Mouse (Mus musculus) liver, adult 10 weeks (tissue): Measurements from ENCODE around the gene Polh. TPM values are rescaled to one million over a fixed set of nuclear protein-coding genes. Genes with fewer than 3 reads are reported as not detected.

Source experiments
- polyA plus RNA-seq: library from polyadenylated mRNA; stranded (reverse); fragments of 350-450 nt; fragmentation: Illumina TruSeq; extraction: RNeasy Lipid Tissue Mini Kit (QIAGEN cat#74804); gene quantifications from one replicate; pipeline ENCODE4 v1.2.3, GENCODE M21; 2014; ENCODE audit warnings: low read depth, low replicate concordance

Polh gene
- polyA plus RNA-seq, result 3.5 TPM

GRCm38 (mm10) chr17:46202421-46203071 lies at the start of gene Polh, which contains the start of gene Xpo5:
Gene Polh (minus strand): TSS chr17:46202645.
Gene Xpo5 (plus strand): TSS chr17:46202782.

DNA sequence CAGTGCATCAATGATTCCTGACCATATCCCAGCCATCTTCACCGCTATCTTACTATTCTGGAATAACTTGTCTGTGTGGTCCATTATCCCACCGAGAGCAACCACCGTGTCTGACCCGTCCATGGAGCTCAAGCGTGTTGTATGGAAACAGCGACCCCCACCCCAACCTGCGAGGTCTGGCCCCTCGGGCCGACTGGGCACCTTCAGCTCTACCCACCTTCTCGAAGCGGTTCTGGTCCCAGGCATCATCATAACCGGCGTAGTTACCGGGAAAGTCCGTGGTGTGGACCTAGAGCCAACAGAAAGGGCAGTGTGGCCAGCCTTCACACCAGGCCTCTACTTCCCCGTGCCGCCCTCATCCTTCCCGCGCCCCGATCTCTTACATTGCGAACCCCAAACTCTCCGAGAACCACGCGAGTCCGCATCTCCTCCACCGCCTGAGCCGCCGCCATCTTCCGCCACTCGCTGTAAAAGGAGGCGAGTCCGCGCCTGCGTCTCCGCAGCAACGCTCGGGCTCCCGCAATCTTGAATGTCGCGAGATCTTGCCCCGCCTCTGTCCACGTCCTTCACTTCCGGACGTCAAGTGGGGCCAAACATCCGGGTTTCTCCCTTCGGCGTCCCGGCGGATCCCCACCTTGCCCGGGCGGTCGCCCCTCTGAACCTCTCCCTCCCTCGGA lies 45.2 kb upstream of the Polh start, which contains the start of the genes Polr1c and Yipf3:
Polr1c (minus strand) TSS at position 543 of the 677 bp plus-strand sequence.
Yipf3 (plus strand) TSS at position 569 of the 677 bp plus-strand sequence.

GRCm38 (mm10) chr17:46160686-46161085 lies 41.8 kb downstream of the Polh start, which contains the start of gene Gtpbp2:
Gene Gtpbp2 (plus strand): TSS chr17:46161032.

DNA sequence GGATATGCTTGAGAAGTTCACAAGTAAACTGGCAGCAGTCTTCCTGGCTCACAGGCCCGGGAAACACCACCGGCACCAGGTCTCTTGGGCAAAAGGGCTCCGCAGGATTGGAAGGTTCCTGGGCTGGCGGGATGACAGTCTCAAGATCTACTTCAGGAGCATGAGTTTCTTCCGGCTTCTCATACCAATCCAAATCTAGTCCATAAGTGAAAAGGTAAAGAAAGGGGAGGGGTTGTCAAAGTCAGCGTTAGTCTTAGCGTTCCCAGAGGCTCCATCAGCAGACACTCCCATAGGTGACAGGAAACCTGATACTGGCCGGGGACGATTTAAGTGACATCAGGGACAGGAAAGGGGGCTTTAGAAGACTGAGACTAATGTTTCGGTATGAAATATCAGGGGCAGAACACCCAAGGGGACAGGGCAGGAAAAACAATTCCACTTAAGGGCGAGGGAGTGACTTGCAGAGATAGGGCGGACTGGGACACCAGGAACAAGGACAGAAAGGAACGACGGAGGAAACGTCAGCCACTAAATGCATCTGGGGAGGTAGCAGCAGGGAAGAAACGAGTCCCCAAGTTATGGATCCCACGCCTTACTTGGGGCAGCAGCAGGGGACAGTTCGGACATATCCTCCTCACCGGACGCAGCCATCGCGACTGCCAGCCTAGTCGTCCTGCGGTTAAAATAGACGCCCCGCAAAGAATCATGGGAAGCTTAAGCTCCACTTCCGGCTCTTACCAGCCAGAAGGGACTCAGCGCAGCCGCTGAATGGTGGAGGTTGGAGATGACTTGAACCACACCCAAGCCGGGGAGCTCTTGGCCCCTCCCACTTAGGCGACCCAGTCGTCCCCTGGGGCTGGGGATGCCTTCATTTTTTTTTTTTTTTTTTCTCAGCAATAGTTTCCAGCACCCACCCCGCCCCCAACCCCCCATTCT lies 49.3 kb downstream of the Polh start, which contains the start of gene Mad2l1bp:
Mad2l1bp (minus strand) TSS at position 707 of the 936 bp plus-strand sequence.

DNA sequence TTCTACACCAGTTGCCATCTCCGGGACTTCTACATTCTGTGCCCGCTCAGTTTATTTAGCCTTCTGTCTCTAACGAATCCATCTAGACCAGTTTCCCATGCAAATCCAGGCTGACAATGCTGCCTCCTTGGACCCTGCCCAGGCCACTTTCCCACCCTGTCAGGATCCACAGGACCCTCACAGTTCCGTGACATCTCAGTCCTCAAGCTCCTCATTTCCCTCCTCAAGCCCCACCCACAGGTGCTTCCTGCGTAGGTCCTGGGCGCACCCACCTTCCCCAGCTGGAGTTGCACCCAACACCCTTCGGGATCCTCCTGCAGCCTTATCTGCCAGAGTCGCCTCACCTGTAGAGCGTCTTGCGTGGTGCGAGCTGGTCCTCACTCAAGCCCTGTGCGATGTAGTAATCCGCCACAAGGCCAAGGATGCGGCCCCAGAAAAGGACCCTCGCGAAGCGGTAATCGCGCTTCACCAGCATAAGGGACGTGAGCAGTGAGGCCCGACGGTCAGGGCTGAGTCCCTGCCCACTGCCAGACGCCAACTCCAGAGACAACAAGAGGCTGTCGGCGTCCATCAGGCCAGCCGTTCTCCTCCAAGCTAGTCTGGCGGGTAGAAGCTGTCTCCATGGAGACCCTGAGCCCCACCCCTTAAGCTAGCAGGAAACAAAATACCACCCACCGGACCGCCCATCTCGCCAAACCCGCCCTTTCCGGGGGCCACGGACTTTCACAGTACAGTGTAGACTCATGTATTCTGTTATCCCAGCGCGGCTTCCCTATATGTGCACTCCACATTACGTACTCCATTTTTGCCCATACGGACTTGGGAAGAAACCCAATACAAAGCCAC lies 58.6 kb downstream of the Polh start, which contains the start of gene Rsph9:
Rsph9 (minus strand) TSS at position 639 of the 846 bp plus-strand sequence.

Other genes starting within 250 kb of the Polh start
- 66.7 TPM for gene Vegfa, start 170.3 kb downstream of the Polh start, polyA plus RNA-seq
- 19.0 TPM for gene Mrps18a, start 91.7 kb downstream of the Polh start, polyA plus RNA-seq
- not detected for gene Rsph9, start 58.4 kb downstream of the Polh start, polyA plus RNA-seq
- gene Mad2l1bp, start 49.1 kb downstream of the Polh start, polyA plus RNA-seq, result 1.6 TPM
- 8.0 TPM for gene Gtpbp2, start 41.6 kb downstream of the Polh start, polyA plus RNA-seq
- 5.1 TPM for gene Xpo5, start 137 bp upstream of the Polh start, polyA plus RNA-seq
- gene Polr1c, start 45.4 kb upstream of the Polh start, polyA plus RNA-seq, result 6.4 TPM
- 3.2 TPM for gene Yipf3, start 45.4 kb upstream of the Polh start, polyA plus RNA-seq
- not detected for gene Lrrc73, start 50.9 kb upstream of the Polh start, polyA plus RNA-seq
- 0.82 TPM for gene Tjap1, start 80.4 kb upstream of the Polh start, polyA plus RNA-seq
- gene Dlk2, start 94.8 kb upstream of the Polh start, polyA plus RNA-seq, result not detected
- 0.64 TPM for gene Abcc10, start 125.7 kb upstream of the Polh start, polyA plus RNA-seq
- gene Zfp318, start 181.1 kb upstream of the Polh start, polyA plus RNA-seq, result 19.5 TPM
- gene Crip3, start 226.3 kb upstream of the Polh start, polyA plus RNA-seq, result not detected
- gene Slc22a7, start 235.8 kb upstream of the Polh start, polyA plus RNA-seq, result 3.3 TPM